Mouse (Mus musculus): ENCODE measurements around the gene Galntl6.
"Not testable (repeated sequence)": the region's sequence is repeated elsewhere in the genome, so short reads cannot be mapped to it uniquely, and the experiment has no call there.

The Galntl6 gene

GRCm38 (mm10) chr8:57837384-57837783, 1075.1 kb downstream of the Galntl6 start:
- no peak for DNase-seq

GRCm38 (mm10) chr8:57836981-57837380, 1075.5 kb downstream of the Galntl6 start:
- DNase-seq: no peak

GRCm38 (mm10) chr8:57836201-57836883, 1076.1 kb downstream of the Galntl6 start:
- DNase-seq: no peak

GRCm38 (mm10) chr8:57823151-57823550, 1089.3 kb downstream of the Galntl6 start:
- DNase-seq: no peak

GRCm38 (mm10) chr8:57816034-57816433, 1096.4 kb downstream of the Galntl6 start:
- no peak for DNase-seq

GRCm38 (mm10) chr8:57807060-57807459, 1105.4 kb downstream of the Galntl6 start:
- no peak for DNase-seq

- DNase-seq: no peak
Observed at GRCm38 (mm10) chr8:57805094-57805493, 1107.3 kb downstream of the Galntl6 start.

- no peak for DNase-seq
Observed at GRCm38 (mm10) chr8:57803821-57804220, 1108.6 kb downstream of the Galntl6 start.

GRCm38 (mm10) chr8:57801197-57801596, 1111.2 kb downstream of the Galntl6 start:
- no peak for DNase-seq

GRCm38 (mm10) chr8:57800327-57800726, 1112.1 kb downstream of the Galntl6 start:
- peak; percentile 19 for DNase-seq

GRCm38 (mm10) chr8:57799797-57800204, 1112.6 kb downstream of the Galntl6 start:
- peak; percentile 28 for DNase-seq

- DNase-seq: no peak
Observed at GRCm38 (mm10) chr8:57793455-57793854, 1119.0 kb downstream of the Galntl6 start.

GRCm38 (mm10) chr8:57792246-57792645, 1120.2 kb downstream of the Galntl6 start:
- DNase-seq: no peak

- peak; percentile 17 for DNase-seq
Observed at GRCm38 (mm10) chr8:57791309-57791721, 1121.1 kb downstream of the Galntl6 start.

GRCm38 (mm10) chr8:57779551-57779950, 1132.9 kb downstream of the Galntl6 start:
- no peak for DNase-seq

- DNase-seq: no peak
Observed at GRCm38 (mm10) chr8:57777988-57778721, 1134.3 kb downstream of the Galntl6 start.

GRCm38 (mm10) chr8:57776723-57777122, 1135.7 kb downstream of the Galntl6 start:
- DNase-seq: peak; percentile 65

- DNase-seq: no peak
Observed at GRCm38 (mm10) chr8:57772732-57773265, 1139.6 kb downstream of the Galntl6 start.

- DNase-seq: no peak
Observed at GRCm38 (mm10) chr8:57767541-57767940, 1144.9 kb downstream of the Galntl6 start.

GRCm38 (mm10) chr8:57766471-57767065, 1145.9 kb downstream of the Galntl6 start:
- no peak for DNase-seq

GRCm38 (mm10) chr8:57765726-57766351, 1146.6 kb downstream of the Galntl6 start:
- DNase-seq: no peak

- no peak for DNase-seq
Observed at GRCm38 (mm10) chr8:57765192-57765591, 1147.2 kb downstream of the Galntl6 start.

GRCm38 (mm10) chr8:57762622-57763021, 1149.8 kb downstream of the Galntl6 start:
- DNase-seq: not testable (repeated sequence)
